Mouse (Mus musculus) central nervous system, embryonic 11.5 days (tissue): ENCODE data around the gene 9930111J21Rik1. TPM values are rescaled to one million over a fixed set of nuclear protein-coding genes. Genes with fewer than 3 reads are reported as not detected.

ENCODE experiments used
- polyA plus RNA-seq: library from polyadenylated mRNA; depleted of rRNA; stranded (reverse); fragments of >200 nt; gene quantifications from 2 replicates; pipeline ENCODE4 v1.2.3, GENCODE M21; 2012; rRNA removed

9930111J21Rik1 gene
- 0.18 and 0.27 TPM in 2 replicates for polyA plus RNA-seq

DNA sequence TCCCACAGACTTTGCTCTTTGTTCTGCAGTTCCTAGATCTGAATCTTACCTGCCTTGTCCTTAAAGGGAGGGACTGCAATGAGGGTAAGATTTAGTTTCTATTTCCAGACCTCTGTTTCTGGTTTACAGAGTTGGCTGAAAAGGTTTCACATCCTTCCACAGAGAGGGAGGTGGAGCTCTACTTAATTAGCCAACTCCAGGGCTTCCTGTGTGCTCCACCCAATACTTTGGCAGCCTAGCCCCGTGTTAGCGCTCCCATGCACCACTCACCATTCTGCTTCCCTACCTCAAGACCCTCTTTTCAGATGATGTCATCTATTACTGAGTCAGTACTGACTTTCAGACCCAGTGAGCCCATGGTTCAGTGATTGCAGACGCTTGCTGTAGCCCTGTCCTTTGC, at the start of gene 9930111J21Rik1:
9930111J21Rik1 (minus strand) TSS at position 148 of the 400 bp plus-strand sequence.

DNA sequence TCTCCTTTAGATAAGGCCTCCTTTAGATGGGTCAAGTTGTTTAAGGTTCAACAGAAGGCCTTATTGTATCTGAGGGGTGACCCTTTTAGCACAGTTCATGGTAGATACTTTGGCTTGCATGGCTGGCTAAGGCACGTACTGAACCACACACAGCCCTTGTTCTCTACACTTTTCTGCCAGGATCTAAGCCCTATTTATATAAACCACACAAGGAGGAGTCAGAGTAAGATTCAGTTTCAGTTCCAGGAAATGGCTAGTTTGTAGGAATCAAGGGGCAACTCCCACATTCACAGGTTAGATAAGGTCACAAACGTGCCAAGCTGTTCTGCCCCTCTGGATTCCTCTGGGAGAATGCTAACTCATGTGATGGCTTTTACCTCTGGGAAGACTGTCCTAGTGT, 14.8 kb upstream of the 9930111J21Rik1 start, which contains the start of gene Tgtp1:
Tgtp1 (minus strand) TSS at position 155 of the 400 bp plus-strand sequence.

DNA sequence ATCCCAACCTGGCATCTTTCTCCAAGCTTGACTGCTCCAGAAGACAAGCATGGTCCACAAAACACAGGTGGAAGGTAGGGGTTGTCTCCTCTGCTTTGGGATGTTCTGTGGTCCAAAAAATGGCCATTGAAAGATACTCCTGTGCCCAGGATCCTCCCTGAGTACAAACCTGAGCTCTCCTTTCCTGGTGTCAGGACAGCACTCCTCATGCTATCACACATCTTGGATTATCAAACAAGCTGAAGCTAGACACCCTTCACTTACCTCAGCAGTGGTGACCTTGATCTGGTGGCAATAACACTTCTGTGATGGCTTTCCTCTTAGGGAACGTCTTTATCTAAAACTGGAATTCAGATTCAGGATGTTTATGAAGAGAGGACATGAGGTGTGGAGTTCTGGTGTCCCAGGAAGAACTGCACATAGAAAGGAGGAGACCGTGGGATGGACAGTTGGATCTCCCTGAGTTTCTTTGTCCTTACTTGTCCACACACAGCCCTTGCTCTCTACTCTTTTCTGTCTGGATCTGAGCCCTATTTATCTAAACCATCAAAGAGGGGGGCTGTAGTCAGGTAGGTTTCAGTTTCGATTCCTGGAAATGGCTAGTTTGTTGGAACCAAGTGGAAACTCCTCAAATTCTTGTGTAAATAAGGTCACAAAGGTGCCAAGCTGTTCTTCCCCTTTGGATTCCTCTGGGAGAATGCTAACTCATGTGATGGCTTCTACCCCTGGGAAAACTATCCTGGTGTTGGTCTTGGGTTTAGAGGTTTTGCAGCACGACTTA, 12.7 kb upstream of the 9930111J21Rik1 start, which contains the start of gene Gm12185:
Gm12185 (minus strand) TSS at position 487 of the 781 bp plus-strand sequence.

DNA sequence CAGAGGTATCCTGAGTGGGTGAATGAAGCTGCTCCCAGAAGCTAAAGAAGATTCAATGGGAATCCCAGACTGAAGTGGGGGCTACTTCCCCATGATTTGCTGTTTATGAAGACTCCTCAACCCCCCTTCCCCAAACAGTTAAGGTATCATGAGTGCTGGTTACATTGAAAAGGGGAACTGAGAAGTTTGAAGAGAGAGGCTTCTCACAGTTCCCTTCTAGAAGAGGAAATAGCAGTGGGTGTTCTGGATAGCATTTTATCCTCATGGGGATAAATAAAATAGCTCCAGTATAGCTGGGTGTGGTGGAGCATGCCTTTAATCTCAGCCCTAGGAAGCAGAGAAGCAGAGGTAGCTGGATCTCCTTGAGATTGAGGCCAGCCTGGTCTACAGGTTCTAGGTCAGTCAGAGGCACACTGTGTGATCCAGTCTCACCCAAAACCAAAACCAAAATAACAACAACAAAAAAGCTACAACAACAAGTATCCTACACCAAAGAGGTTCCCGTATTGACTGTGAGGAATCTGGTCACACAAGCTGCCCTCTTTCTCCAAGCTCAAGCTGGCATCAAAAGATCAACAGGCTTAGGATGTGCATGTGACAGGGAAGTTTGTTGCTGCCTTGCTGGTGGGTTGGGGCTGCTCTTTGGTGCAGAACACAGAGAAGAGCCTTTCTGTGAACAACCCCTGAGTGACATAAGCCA, 808 bp downstream of the 9930111J21Rik1 start, which contains the start of gene Olfr56:
Olfr56 (plus strand) TSS at position 650 of the 700 bp plus-strand sequence.

DNA sequence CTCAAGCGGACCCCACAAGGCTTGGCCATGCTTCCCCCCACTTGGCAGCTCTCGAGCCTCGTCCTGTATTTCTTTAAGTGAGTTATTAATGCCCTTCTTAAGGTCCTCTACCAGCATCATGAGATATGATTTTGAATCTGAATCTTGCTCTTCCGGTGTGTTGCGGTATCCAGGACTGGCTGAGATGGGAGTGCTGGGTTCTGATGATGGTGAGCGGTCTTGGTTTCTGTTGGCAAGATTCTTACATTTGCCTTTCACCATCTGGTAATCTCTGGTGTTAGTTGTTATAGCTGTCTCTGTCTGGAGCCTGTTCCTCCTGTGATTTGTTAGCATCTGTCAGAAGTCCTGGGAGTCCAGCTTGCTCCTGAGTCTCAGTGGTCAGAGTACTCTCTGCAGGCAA, 33.1 kb downstream of the 9930111J21Rik1 start, which contains the start of gene Psme2b:
Psme2b (minus strand) TSS at position 101 of the 400 bp plus-strand sequence.

DNA sequence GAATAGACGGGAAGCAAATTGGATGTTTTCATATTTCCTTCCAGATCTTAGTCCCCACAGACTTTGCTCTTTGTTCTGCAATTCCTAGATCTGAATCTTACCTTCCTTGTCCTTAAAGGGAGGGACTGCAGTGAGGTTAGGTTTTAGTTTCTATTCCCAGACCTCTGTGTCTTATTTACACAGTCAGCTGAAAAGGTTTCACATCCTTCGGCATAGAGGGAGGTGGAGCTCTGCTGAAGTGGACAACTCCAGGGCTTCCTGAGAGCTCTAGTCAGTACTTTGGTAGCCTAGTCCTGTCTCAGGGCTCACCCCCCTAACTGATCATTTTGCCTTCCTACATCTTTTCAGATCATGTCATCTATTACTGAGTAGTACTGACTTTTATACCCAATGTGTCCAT, 77.2 kb downstream of the 9930111J21Rik1 start, which contains the start of gene Gm5431:
Gm5431 (minus strand) TSS at position 194 of the 400 bp plus-strand sequence.

Other genes with a start within 250 kb of the 9930111J21Rik1 start
- 1,363 and 1,952 TPM in 2 replicates for gene Rack1, start 179.1 kb downstream of the 9930111J21Rik1 start, polyA plus RNA-seq
- gene Trim41, start 162.0 kb downstream of the 9930111J21Rik1 start, polyA plus RNA-seq: 41.2 and 55.9 TPM in 2 replicates
- gene Trim7, start 153.3 kb downstream of the 9930111J21Rik1 start, polyA plus RNA-seq: 1.3 and 1.5 TPM in 2 replicates
- 24.0 and 57.0 TPM in 2 replicates for gene Gm12184, start 152.7 kb downstream of the 9930111J21Rik1 start, polyA plus RNA-seq
- gene Irgm1, start 107.7 kb downstream of the 9930111J21Rik1 start, polyA plus RNA-seq: 1.5 and 2.2 TPM in 2 replicates
- gene Gm5431, start 77.2 kb downstream of the 9930111J21Rik1 start, polyA plus RNA-seq: 0.12 and 0.13 TPM in 2 replicates
- gene Psme2b, start 33.2 kb downstream of the 9930111J21Rik1 start, polyA plus RNA-seq: 0.58 and 1.1 TPM in 2 replicates
- gene Olfr56, start 509 bp downstream of the 9930111J21Rik1 start, polyA plus RNA-seq: 0.02 and 0.06 TPM in 2 replicates
- gene Gm12185, start 12.8 kb upstream of the 9930111J21Rik1 start, polyA plus RNA-seq: not detected in 2 replicates
- gene Tgtp1, start 14.8 kb upstream of the 9930111J21Rik1 start, polyA plus RNA-seq: not detected in 2 replicates
- 0.10 and 0.29 TPM in 2 replicates for gene 9930111J21Rik2, start 71.8 kb upstream of the 9930111J21Rik1 start, polyA plus RNA-seq
- not detected in 2 replicates for gene Tgtp2, start 84.8 kb upstream of the 9930111J21Rik1 start, polyA plus RNA-seq
- 0.55 and 0.89 TPM in 2 replicates for gene Ifi47, start 97.2 kb upstream of the 9930111J21Rik1 start, polyA plus RNA-seq
- gene Olfr1396, start 135.5 kb upstream of the 9930111J21Rik1 start, polyA plus RNA-seq: not detected in 2 replicates
- gene Olfr1395, start 162.9 kb upstream of the 9930111J21Rik1 start, polyA plus RNA-seq: not detected in 2 replicates
- gene Olfr1394, start 175.0 kb upstream of the 9930111J21Rik1 start, polyA plus RNA-seq: not detected in 2 replicates
- gene Btnl9, start 207.8 kb upstream of the 9930111J21Rik1 start, polyA plus RNA-seq: 0.21 and 0.44 TPM in 2 replicates
- 34.9 and 45.0 TPM in 2 replicates for gene Zfp62, start 223.9 kb upstream of the 9930111J21Rik1 start, polyA plus RNA-seq